Mouse (Mus musculus) C2C12 (cell line): Measurements from ENCODE around the gene Slc13a2.
A peak's percentile ranks its signal among the peaks of the same experiment; 100 is the strongest.

ENCODE experiments used
- CTCF ChIP-seq: IDR thresholded peaks from one replicate; pipeline ENCODE4 v1.5.1; 2011; ENCODE audit not compliant: control insufficient read depth, insufficient read depth, insufficient read length
- USF1 ChIP-seq: IDR thresholded peaks from one replicate; pipeline ENCODE4 v1.6.1; 2011; ENCODE audit warnings: low read depth, mild to moderate bottlenecking, control low read depth, moderate library complexity

DNA sequence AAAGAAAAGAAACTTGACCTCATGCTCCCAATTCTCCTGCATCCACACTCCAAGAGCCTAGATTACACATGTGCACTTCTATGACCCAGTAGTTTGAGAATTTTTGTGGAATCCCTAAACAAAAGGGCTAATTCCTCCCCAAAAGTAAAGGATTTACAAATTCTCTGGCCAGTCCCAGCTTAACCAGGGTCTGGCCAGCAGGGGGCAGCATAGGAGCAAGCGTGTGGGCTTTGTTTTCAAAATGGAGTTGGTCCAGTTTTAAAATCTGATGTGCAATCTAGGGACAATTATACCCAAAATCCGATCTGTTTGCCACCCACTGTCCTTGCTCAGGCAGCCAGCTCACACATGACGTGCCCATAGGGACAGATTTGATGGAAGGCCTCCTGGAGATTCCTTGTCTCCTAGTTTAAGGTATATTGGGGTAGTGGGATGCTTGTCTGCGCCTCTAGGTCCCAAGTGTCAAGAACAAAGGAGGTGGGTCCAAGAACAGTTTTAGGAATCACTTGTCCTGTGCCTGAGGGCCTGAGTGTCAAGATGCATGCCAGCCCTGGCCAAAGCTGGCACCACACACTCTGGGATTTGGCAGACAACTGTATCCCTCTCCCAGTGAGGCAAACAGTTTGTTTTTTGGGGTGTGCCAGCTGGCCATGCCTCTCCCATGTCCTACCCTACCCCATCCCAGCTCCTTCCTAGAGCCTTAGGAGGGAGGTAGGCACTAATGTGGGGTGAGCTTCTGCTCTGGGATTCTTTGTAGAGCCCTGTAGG is 66.4 kb downstream of the Slc13a2 start:
- peak; percentile 41 for TF ChIP-seq CTCF
- TF ChIP-seq USF1 = no peak
